Mouse (Mus musculus) testis, adult 10 weeks (tissue): ENCODE results near the gene Capza3. TPM values are rescaled to one million over a fixed set of nuclear protein-coding genes. Genes with fewer than 3 reads are reported as not detected.

ENCODE experiments used
- polyA plus RNA-seq: library from polyadenylated mRNA; stranded (reverse); fragments of 350-450 nt; fragmentation: Illumina TruSeq; extraction: RNeasy Lipid Tissue Mini Kit (QIAGEN cat#74804); gene quantifications from one replicate; pipeline ENCODE4 v1.2.3, GENCODE M21; 2014; ENCODE audit warnings: low read depth, low replicate concordance

Gene Capza3
- 520 TPM for polyA plus RNA-seq

DNA sequence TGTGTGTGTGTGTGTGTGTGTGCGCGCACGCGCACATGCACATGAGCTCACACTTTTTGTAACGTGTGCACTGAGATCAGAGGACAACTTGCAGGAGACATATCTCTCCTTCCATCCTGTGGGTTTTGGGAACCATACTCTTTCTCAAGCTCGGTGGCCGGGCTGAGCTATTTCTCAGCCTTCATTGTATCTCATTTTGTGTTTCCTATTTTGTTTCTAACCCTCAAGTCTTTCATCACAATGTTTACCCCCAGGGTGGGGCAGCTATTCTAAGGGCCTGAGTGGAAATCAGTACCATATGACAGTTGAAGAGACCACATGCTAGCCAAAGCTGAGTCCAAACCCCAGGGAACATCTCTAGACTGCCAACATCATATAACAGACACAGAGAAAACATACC lies at the start of gene Capza3:
Capza3 (plus strand) TSS at position 301 of the 400 bp plus-strand sequence.

DNA sequence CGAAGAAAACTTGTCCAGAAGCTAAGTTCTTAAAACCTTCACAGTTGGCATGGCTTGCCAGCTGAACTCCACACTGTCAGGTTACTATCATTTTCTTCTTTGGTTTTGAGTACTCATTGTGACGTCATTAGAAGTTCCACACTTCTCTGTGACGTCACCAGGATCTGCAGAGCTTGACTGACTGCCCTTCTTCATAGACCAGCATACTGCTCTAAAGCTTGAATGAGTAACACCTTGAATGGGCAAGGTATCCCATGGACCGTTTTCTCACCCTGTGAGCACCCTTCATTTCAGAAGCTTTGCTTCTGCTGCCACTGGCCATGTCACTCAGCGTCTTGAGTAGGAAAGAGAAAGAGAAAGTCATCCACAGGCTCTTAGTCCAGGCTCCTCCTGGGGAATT lies 305 bp downstream of the Capza3 start, which contains the start of gene Plcz1:
Plcz1 (minus strand) TSS at position 101 of the 400 bp plus-strand sequence.

Other genes with a start within 250 kb of the Capza3 start
- gene Plcz1, start 205 bp downstream of the Capza3 start, polyA plus RNA-seq, result 634 TPM